Mouse (Mus musculus) heart, embryonic 16.5 days (tissue): ENCODE measurements around the gene Agrp. TPM values are rescaled to one million over a fixed set of nuclear protein-coding genes. Genes with fewer than 3 reads are reported as not detected.
A peak's percentile ranks its signal among the peaks of the same experiment; 100 is the strongest.
"Not testable (repeated sequence)": the region's sequence is repeated elsewhere in the genome, so short reads cannot be mapped to it uniquely, and the experiment has no call there.

Experiments used
- ATAC-seq: fragments of 200-750 bp; cut with Nextera tagmentation; replicated peaks from 2 replicates; pipeline ENCODE4 v1.8.0; 2017; ENCODE audit warnings: moderate number of reproducible peaks; ENCODE audit not compliant: insufficient read depth, low FRiP score; ENCODE audit errors: extremely low read depth
- H3K27ac ChIP-seq: fragments of 300-500 bp; sonication (generic); 2 replicates; pipeline ENCODE4 v1.5.1; 2014; ENCODE audit warnings: mild to moderate bottlenecking, low read length, control low read depth, moderate library complexity
- H3K27me3 ChIP-seq: fragments of 300-500 bp; sonication (generic); 2 replicates; pipeline ENCODE4 v1.6.1; 2014; ENCODE audit warnings: low read length, mixed read lengths; ENCODE audit not compliant: control insufficient read depth, insufficient read depth
- H3K36me3 ChIP-seq: fragments of 300-500 bp; sonication (generic); 2 replicates; pipeline ENCODE4 v1.6.1; 2014; ENCODE audit not compliant: control insufficient read depth, insufficient read depth
- H3K4me1 ChIP-seq: fragments of 300-500 bp; sonication (generic); 2 replicates; pipeline ENCODE4 v1.6.1; 2014; ENCODE audit warnings: low read length, mixed read lengths; ENCODE audit not compliant: control insufficient read depth, insufficient read depth
- H3K4me2 ChIP-seq: fragments of 300-500 bp; sonication (generic); 2 replicates; pipeline ENCODE4 v1.6.1; 2014; ENCODE audit warnings: low read depth, mild to moderate bottlenecking, control low read depth, low read length
- H3K4me3 ChIP-seq: fragments of 300-500 bp; sonication (generic); 2 replicates; pipeline ENCODE4 v1.5.1; 2014; ENCODE audit warnings: mild to moderate bottlenecking, control low read depth, low read length
- H3K9ac ChIP-seq: fragments of 300-500 bp; sonication (generic); 2 replicates; pipeline ENCODE4 v1.6.1; 2014; ENCODE audit warnings: low read length, control low read depth
- H3K9me3 ChIP-seq: fragments of 300-500 bp; sonication (generic); replicated peaks from 2 replicates; pipeline ENCODE4 v1.6.1; 2016; ENCODE audit warnings: low read length; ENCODE audit not compliant: control insufficient read depth
- WGBS: fragments of 180-500 bp; shearing (Covaris S2); extraction: QIAGEN DNeasy Blood & Tissue Kit; methylation state at CpG from one replicate; pipeline ENCODE4 v1.1.7; 2014; 5-methylcytosine and 5-hydroxymethylcytosine counted together
- polyA plus RNA-seq: library from polyadenylated mRNA; unstranded; fragments of >200 nt; fragmentation: Nextera tagmentation; extraction: Ambion mirVana; gene quantifications from 2 replicates; pipeline ENCODE4 v1.2.1, GENCODE M21; 2015

Agrp gene
- polyA plus RNA-seq, 1 experiment from 2014 or later: not detected

GRCm38 (mm10) chr8:105566703-105567595 is 70.2 kb downstream of the Agrp start:
- Histone ChIP-seq H3K36me3 (peaks cover 3% of the 10 kb centered on the region), H3K9ac (peak overlapping the region; percentile 69), H3K4me1 (peaks cover 19% of the 10 kb centered on the region), H3K9me3 (no peaks in the 10 kb centered on the region), H3K4me2 (peak overlapping the region; percentile 83), H3K27me3 (no peaks in the 10 kb centered on the region), H3K4me3 (peak overlapping the region; percentile 76), H3K27ac (peak overlapping the region; percentile 21)
- 21% methylated on average over 27 of the region's 27 CpGs for WGBS
- 0 out of 2 replicates have a peak, but pooled peaks have one; percentile 3 for ATAC-seq

DNA sequence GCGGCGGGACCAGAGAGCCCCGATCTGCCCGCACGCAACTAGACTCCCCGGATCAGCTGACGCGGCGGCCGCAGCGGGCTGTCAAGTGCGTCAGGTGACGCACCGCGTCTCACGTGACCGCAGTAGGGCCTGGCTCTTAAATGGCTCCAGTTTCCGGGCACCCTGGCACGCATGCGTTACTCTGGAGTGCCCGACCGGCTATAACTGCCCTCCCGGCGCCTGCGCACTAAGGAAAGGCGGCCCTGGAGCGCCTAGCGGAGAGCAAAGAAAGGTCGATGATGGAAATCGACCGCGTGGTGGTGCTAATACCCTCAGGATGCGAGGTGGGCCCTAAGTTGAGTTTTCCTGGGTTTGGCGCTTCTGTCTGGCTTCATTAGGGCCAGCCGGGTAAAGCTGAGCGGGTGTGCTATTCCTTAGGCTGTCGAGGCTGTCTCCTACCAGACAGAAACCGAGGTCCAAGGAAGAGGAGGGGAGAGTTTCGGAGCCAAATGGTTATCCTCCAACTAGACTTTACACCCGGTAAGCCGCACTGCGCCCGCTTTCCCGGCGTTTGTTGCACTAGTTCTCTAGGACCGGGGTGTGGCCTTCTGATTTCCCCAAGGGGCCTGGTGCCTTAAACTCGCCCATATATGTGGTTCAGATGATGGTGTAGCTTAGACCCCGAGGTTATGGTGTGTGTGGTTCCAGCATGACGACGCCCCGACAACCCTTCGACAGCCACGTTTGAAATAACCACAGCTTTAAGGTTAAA is 71.1 kb downstream of the Agrp start, which contains the start of gene Atp6v0d1:
Atp6v0d1 (minus strand) TSS at position 96 of the 751 bp plus-strand sequence.
- H3K4me1 ChIP-seq: peaks cover 19% of the 10 kb centered on the region
- no peaks in the 10 kb centered on the region for H3K27me3 ChIP-seq
- 1% methylated on average over 51 of the region's 53 CpGs for WGBS
- H3K4me3 ChIP-seq: peak within 1 kb of the TSS; percentile 76
- ATAC-seq: peak; percentile 98
- peak within 1 kb of the TSS; percentile 95 for H3K4me2 ChIP-seq
- peaks cover 3% of the 10 kb centered on the region for H3K36me3 ChIP-seq
- H3K27ac ChIP-seq: peak within 1 kb of the TSS; percentile 70
- no peaks in the 10 kb centered on the region for H3K9me3 ChIP-seq
- peak within 1 kb of the TSS; percentile 80 for H3K9ac ChIP-seq

DNA sequence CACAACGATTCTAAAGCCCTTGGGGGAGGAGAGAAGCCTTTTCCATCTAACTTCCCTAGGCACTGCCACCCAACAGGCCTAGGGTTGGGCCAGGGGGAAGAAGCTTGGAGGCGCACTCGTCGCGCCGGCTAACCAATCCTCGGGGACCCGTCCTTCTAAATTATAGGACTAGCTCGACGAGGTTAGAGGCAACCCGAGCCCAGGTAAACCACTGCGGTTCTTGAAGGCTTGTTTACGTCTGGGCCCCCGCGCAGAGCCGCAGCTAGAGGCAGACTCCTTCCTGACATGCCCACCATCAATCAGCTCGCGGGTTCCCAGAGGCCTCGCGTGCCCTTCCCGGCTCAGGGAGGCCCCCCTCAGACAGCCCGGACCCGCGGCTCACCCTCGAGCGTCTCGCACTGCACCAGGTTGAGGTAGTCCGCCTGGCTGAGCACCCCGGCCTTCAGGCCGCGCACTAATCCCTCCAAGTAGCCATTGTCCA is 71.8 kb downstream of the Agrp start:
- Histone ChIP-seq H3K4me1 (peaks cover 19% of the 10 kb centered on the region), H3K4me2 (peak overlapping the region; percentile 95), H3K36me3 (peaks cover 3% of the 10 kb centered on the region), H3K27ac (peak overlapping the region; percentile 70), H3K4me3 (peak overlapping the region; percentile 76), H3K27me3 (no peaks in the 10 kb centered on the region), H3K9ac (peak overlapping the region; percentile 80), H3K9me3 (no peaks in the 10 kb centered on the region)
- WGBS: under 1% methylated on average over 31 of the region's 31 CpGs
- ATAC-seq: peak; percentile 44

GRCm38 (mm10) chr8:105564573-105565229 is 72.5 kb downstream of the Agrp start:
- peaks cover 19% of the 10 kb centered on the region for H3K4me1 ChIP-seq
- not testable (repeated sequence) for ATAC-seq, H3K27ac ChIP-seq, H3K36me3 ChIP-seq, H3K27me3 ChIP-seq, H3K9me3 ChIP-seq
- H3K9ac ChIP-seq: peak overlapping the region; percentile 80
- H3K4me3 ChIP-seq: peak overlapping the region; percentile 76
- 71% methylated on average over 9 of the region's 9 CpGs for WGBS
- peak overlapping the region; percentile 95 for H3K4me2 ChIP-seq

DNA sequence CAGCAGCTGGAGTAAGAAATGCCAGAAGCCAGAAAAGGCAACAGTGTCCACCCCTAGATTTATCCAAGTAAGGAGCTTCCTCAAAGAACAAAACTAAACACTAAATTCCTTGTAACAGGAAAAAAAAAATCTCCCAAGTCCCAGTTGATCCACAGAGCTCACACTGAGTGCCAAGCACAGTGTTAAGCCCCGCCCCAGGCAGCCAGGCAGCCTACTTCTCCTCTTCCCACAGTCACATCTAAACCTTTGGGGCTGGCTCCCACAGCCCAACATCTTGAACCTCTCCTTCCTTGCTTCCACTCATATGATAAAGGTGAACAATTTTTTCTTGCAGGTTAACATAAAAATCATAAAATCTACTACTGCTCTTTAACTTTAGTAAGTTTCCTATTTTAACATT is 73.3 kb downstream of the Agrp start:
- no peak overlapping the region for H3K4me2 ChIP-seq
- H3K4me1 ChIP-seq: peaks cover 19% of the 10 kb centered on the region
- peaks cover 3% of the 10 kb centered on the region for H3K36me3 ChIP-seq
- H3K4me3 ChIP-seq: no peak overlapping the region
- no peak overlapping the region for H3K9ac ChIP-seq
- no peaks in the 10 kb centered on the region for H3K9me3 ChIP-seq
- ATAC-seq: no peak
- H3K27ac ChIP-seq: no peak overlapping the region
- no peaks in the 10 kb centered on the region for H3K27me3 ChIP-seq
- WGBS: 92% methylated on average over 1 of the region's 1 CpGs

- Histone ChIP-seq H3K9ac (no peak overlapping the region), H3K4me2 (no peak overlapping the region), H3K4me1 (peaks cover 19% of the 10 kb centered on the region), H3K4me3 (no peak overlapping the region), H3K36me3 (peaks cover 3% of the 10 kb centered on the region), H3K27ac (no peak overlapping the region), H3K9me3 (no peaks in the 10 kb centered on the region), H3K27me3 (no peaks in the 10 kb centered on the region)
- ATAC-seq: no peak
- 81% methylated on average over 3 of the region's 3 CpGs for WGBS
These were observed 74.3 kb downstream of the Agrp start for GRCm38 (mm10) chr8:105562863-105563262.

- no peaks in the 10 kb centered on the region; the same call in 1 of the 2 replicates for H3K4me1 ChIP-seq
- no peaks in the 10 kb centered on the region for H3K36me3 ChIP-seq
- 82% methylated on average over 3 of the region's 3 CpGs for WGBS
- H3K27me3 ChIP-seq: no peaks in the 10 kb centered on the region
- H3K4me3 ChIP-seq: no peak overlapping the region
- no peak overlapping the region for H3K27ac ChIP-seq
- ATAC-seq: no peak
- H3K9me3 ChIP-seq: no peaks in the 10 kb centered on the region
- H3K9ac ChIP-seq: no peak overlapping the region
- no peak overlapping the region for H3K4me2 ChIP-seq
These were observed 82.0 kb downstream of the Agrp start for GRCm38 (mm10) chr8:105555230-105555629.

- peak; percentile 63; the same call in 1 of the 2 replicates for ATAC-seq
- Histone ChIP-seq H3K4me3 (no peak overlapping the region), H3K9me3 (no peaks in the 10 kb centered on the region), H3K4me2 (no peak overlapping the region), H3K36me3 (no peaks in the 10 kb centered on the region), H3K27me3 (no peaks in the 10 kb centered on the region), H3K9ac (no peak overlapping the region), H3K27ac (no peak overlapping the region), H3K4me1 (no peaks in the 10 kb centered on the region; the same call in 1 of the 2 replicates)
These were observed 83.1 kb downstream of the Agrp start for GRCm38 (mm10) chr8:105554087-105554486.
